Mouse (Mus musculus) CH12.LX (cell line): ENCODE measurements around the gene Tmc5.

Source experiments
- BHLHE40 ChIP-seq: IDR thresholded peaks from 2 replicates; pipeline ENCODE4 v1.6.1; 2011; ENCODE audit warnings: mild to moderate bottlenecking, low read depth, low read length, improper control_type of control experiment
- CHD1 ChIP-seq: IDR thresholded peaks from 2 replicates; pipeline ENCODE4 v1.6.1; 2012; ENCODE audit warnings: low read depth, low read length, improper control_type of control experiment, inconsistent platforms
- CTCF ChIP-seq, 2 experiments: IDR thresholded peaks in 1 of 2; conservative IDR thresholded peaks in 1 of 2; 2 replicates each; pipeline ENCODE4 v1.5.1; 2011 to 2012; ENCODE audit warnings: low read depth in 2 of 2, low read length in 2 of 2, improper control_type of control experiment in 1 of 2, inconsistent platforms in 1 of 2, mild to moderate bottlenecking in 1 of 2, moderate library complexity in 1 of 2
- EP300 ChIP-seq: IDR thresholded peaks from 2 replicates; pipeline ENCODE4 v1.6.1; 2011; ENCODE audit warnings: low read length, improper control_type of control experiment
- MXI1 ChIP-seq: IDR thresholded peaks from 2 replicates; pipeline ENCODE4 v1.6.1; 2011; ENCODE audit warnings: mild to moderate bottlenecking, low read depth, low read length, improper control_type of control experiment
- MYC ChIP-seq: IDR thresholded peaks from 2 replicates; pipeline ENCODE4 v1.6.1; 2011; ENCODE audit warnings: low read depth, mild to moderate bottlenecking, improper control_type of control experiment, low read length
- NELFE ChIP-seq: IDR thresholded peaks from 2 replicates; pipeline ENCODE4 v1.6.1; 2011; ENCODE audit warnings: low read depth, low read length, improper control_type of control experiment
- POLR2A ChIP-seq: IDR thresholded peaks from 2 replicates; pipeline ENCODE4 v1.6.1; 2011; ENCODE audit warnings: low read depth, mild to moderate bottlenecking, improper control_type of control experiment, low read length
- SIN3A ChIP-seq: IDR thresholded peaks from 2 replicates; pipeline ENCODE4 v1.6.1; 2012; ENCODE audit warnings: low read length, improper control_type of control experiment, inconsistent platforms
- USF1 ChIP-seq: IDR thresholded peaks from 2 replicates; pipeline ENCODE4 v1.6.1; 2014; ENCODE audit warnings: low read depth, mild to moderate bottlenecking, inconsistent platforms, low read length, improper control_type of control experiment
- ZNF384 ChIP-seq: IDR thresholded peaks from 2 replicates; pipeline ENCODE4 v1.6.1; 2012; ENCODE audit warnings: low read depth, low read length, improper control_type of control experiment, inconsistent platforms

GRCm38 (mm10) chr7:118656730-118657129 is 59.6 kb downstream of the Tmc5 start:
- TF ChIP-seq SIN3A (no peak), USF1 (no peak), CTCF (conservative IDR thresholded peaks at IDR 0.05 in 1 of 2, IDR thresholded peaks at IDR 0.05 in 1 of 2; ENCODE audit: low read depth in 2 of 2, low read length in 2 of 2) (no peak), MYC (no peak), EP300 (no peak), NELFE (no peak), BHLHE40 (no peak), ZNF384 (no peak), CHD1 (no peak), MXI1 (no peak), POLR2A (no peak)
